Mouse (Mus musculus): ENCODE data around the gene Zbtb34. TPM values are rescaled to one million over a fixed set of nuclear protein-coding genes. Genes with fewer than 3 reads are reported as not detected.

Zbtb34 gene
- total RNA-seq, 2 experiments from 2014 or later, result 4.7 to 8.0 TPM

Small RNA genes within 50 kb of the gene (microRNA-seq; reads per million reads assigned to microRNA genes)
- 0 reads per million in 2 experiments for gene Gm25998

Other genes with a start within 250 kb of the Zbtb34 start
- 10 to 100 TPM; 38.7 to 43.8 TPM for gene Angptl2, start 215.3 kb downstream of the Zbtb34 start, total RNA-seq (2021)
- 1 to 10 TPM; 6.6 to 7.3 TPM for gene Ralgps1, start 59.8 kb downstream of the Zbtb34 start, total RNA-seq (2021)
- gene Zbtb43, start 37.2 kb upstream of the Zbtb34 start, total RNA-seq (2021), result 10 to 100 TPM; 16.2 to 16.6 TPM
- under 1 TPM in 1 of 2 experiments, not detected in 1; 0.05 TPM for gene Lmx1b, start 209.2 kb upstream of the Zbtb34 start, total RNA-seq (2021)

Data from heart, adult 18-20 months (tissue).